Mouse (Mus musculus): ENCODE data around the gene Nudt3.

DNA sequence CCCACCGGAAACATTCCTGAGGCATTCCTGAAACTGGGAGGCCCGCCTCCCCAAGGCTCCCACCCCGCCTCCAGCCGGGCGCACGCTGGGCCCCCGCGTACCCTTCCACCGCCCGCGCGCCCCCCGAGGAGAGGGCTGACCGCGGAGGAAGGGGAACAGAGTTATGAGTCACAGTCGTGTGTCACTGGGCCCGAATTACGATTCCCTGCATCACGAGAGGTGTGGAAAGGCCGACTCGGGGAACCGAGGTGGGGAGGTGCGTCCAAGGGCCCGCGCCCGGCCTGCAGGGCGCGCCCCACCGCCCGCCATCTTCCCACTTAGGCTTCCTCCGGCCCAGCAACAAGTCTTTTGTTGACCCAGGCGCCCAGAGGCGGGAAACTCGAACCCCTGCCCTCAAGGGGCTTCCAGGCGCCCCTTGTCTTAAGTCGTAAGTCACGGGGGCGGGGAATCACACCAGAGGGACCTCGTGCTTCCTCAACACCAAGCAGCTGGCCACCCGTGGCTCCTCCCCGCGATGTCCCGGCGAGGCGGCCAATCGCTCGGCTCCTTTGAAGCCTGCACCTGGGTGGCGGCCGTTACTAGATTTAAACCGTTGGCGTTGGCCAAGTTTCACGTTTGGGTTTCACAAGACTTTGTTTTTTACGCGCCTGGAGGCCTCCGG, 67.7 kb downstream of the Nudt3 start:
- TF ChIP-seq CTCF (IDR thresholded peaks at IDR 0.05; ENCODE audit: low read depth, low read length) (no peak), GATA1 (IDR thresholded peaks at IDR 0.05; ENCODE audit: borderline replicate concordance, low read length) (no peak), GATA2 (IDR thresholded peaks at IDR 0.05; ENCODE audit: borderline replicate concordance, low read depth, low read length) (no peak)

Measured in G1E (cell line).